Mouse (Mus musculus) cerebellum, adult 2 months (tissue): ENCODE measurements around the gene Rdh13.

ENCODE experiments used
- CTCF ChIP-seq: fragments of 200-500 bp; IDR thresholded peaks from 2 replicates; pipeline ENCODE4 v1.5.1; 2011; ENCODE audit warnings: low read depth, mild to moderate bottlenecking, control low read depth, low read length, moderate library complexity, borderline replicate concordance; ENCODE audit not compliant: insufficient read depth
- POLR2A ChIP-seq: fragments of 200-500 bp; IDR thresholded peaks from 2 replicates; pipeline ENCODE4 v1.6.1; 2011; ENCODE audit warnings: low read length, control low read depth, borderline replicate concordance; ENCODE audit not compliant: insufficient read depth

DNA sequence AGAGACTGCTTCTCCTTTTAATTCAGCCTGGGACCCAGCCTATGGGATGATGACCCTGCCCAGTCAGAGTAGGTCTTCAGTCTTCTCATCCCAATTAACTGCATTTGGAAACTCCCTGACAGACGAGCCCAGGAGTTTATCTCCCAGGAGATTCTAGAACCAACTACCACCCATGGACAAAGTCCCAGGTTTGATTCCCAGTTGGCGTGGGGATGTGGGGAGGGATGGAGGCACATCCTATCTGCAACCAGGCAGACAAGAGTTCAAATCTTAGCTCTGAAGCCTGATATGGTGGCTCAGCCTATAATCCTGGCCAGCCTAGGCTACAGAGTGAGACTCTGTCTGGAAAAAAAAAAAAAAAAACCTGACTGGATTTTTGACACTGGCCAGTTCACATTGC, 7.7 kb downstream of the Rdh13 start:
- TF ChIP-seq CTCF = no peak
- no peak for TF ChIP-seq POLR2A
